Mouse (Mus musculus) stomach, postnatal 0 days (tissue): ENCODE measurements at regions not wholly inside any gene's neighbourhood (a gene's known extent, or its start where the extent isn't known, plus 50 kb on each side); places are given as distances from the start of the nearest gene placed in this dataset.

Experiments
- ATAC-seq: fragments of 200-750 bp; cut with Nextera tagmentation; 2 replicates; pipeline ENCODE4 v1.8.0; 2017; ENCODE audit not compliant: low FRiP score, low TSS enrichment
- DNase-seq: peaks from one replicate; pipeline ENCODE4 v3.0.0-alpha.2; 2016; ENCODE audit warnings: low spot score
- H3K27ac ChIP-seq: fragments of 300-500 bp; sonication (generic); replicated peaks from 2 replicates; pipeline ENCODE4 v1.5.1; 2014; ENCODE audit warnings: mild to moderate bottlenecking, control low read depth
- H3K27me3 ChIP-seq: fragments of 300-500 bp; sonication (generic); 2 replicates; pipeline ENCODE4 v1.6.1; 2014; ENCODE audit warnings: low read length; ENCODE audit not compliant: control insufficient read depth, insufficient read depth
- H3K36me3 ChIP-seq: fragments of 300-500 bp; sonication (generic); 2 replicates; pipeline ENCODE4 v1.6.1; 2014; ENCODE audit warnings: low read length, mixed read lengths; ENCODE audit not compliant: control insufficient read depth, insufficient read depth
- H3K4me1 ChIP-seq: fragments of 300-500 bp; sonication (generic); replicated peaks from 2 replicates; pipeline ENCODE4 v1.6.1; 2014; ENCODE audit warnings: antibody characterized with exemption; ENCODE audit not compliant: control insufficient read depth, insufficient read depth
- H3K4me2 ChIP-seq: fragments of 300-500 bp; sonication (generic); replicated peaks from 2 replicates; pipeline ENCODE4 v1.6.1; 2014; ENCODE audit warnings: low read depth, mild to moderate bottlenecking, control low read depth, moderate library complexity
- H3K4me3 ChIP-seq: fragments of 300-500 bp; sonication (generic); 2 replicates; pipeline ENCODE4 v1.5.1; 2014; ENCODE audit warnings: low read depth, low read length, control low read depth
- H3K9ac ChIP-seq: fragments of 300-500 bp; sonication (generic); 2 replicates; pipeline ENCODE4 v1.6.1; 2014; ENCODE audit warnings: mild to moderate bottlenecking, low read length, control low read depth, mixed read lengths
- H3K9me3 ChIP-seq: fragments of 300-500 bp; sonication (generic); 2 replicates; pipeline ENCODE4 v1.6.1; 2016; ENCODE audit warnings: low read length; ENCODE audit not compliant: control insufficient read depth
- CTCF ChIP-seq: IDR thresholded peaks from 2 replicates; pipeline ENCODE4 v1.5.1; 2016; ENCODE audit warnings: antibody characterized with exemption, low read depth, mild to moderate bottlenecking, moderate library complexity
- EP300 ChIP-seq: optimal IDR thresholded peaks from 2 replicates; pipeline ENCODE3; 2016; ENCODE audit warnings: antibody characterized with exemption
- WGBS: fragments of 180-500 bp; shearing (Covaris S2); extraction: QIAGEN DNeasy Blood & Tissue Kit; methylation state at CpG from one replicate; pipeline ENCODE4 v1.1.7; 2014; 5-methylcytosine and 5-hydroxymethylcytosine counted together

DNA sequence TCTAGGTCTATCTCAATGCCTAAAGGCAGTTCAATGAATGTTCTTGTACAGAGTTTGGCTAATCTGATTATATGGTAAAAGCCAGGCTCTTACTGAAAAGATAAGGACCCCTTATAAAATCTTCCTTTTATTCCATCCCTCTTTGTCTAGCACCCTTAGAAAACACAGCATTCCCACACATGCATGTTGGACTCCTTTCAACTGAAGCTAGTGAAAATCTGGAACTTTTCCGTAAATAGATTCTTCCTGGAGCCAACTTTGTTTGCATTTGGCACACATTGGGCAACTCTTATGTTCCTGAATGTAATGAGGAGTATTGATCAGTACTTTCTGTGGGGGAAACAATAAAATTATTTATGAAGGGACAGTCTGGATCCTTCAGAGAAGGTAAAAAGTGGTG is 307.1 kb upstream of the Cdh10 start:
- H3K4me1 ChIP-seq = no peaks in the 10 kb centered on the region
- 56% methylated on average over 1 of the region's 1 CpGs for WGBS
- no peaks in the 10 kb centered on the region for H3K36me3 ChIP-seq
- no peak overlapping the region for H3K4me2 ChIP-seq
- ATAC-seq = no peak
- no peaks in the 10 kb centered on the region for H3K9me3 ChIP-seq
- no peak overlapping the region for H3K27ac ChIP-seq
- no peak for DNase-seq
- no peak overlapping the region for H3K9ac ChIP-seq
- TF ChIP-seq CTCF = no peak
- H3K4me3 ChIP-seq = no peak overlapping the region
- H3K27me3 ChIP-seq = no peaks in the 10 kb centered on the region

GRCm38 (mm10) chr15:18517701-18518100 is 301.0 kb upstream of the Cdh10 start:
- Histone ChIP-seq H3K4me2 (no peak overlapping the region), H3K9ac (no peak overlapping the region), H3K4me1 (no peaks in the 10 kb centered on the region), H3K36me3 (no peaks in the 10 kb centered on the region), H3K27ac (no peak overlapping the region), H3K4me3 (no peak overlapping the region), H3K27me3 (no peaks in the 10 kb centered on the region), H3K9me3 (no peaks in the 10 kb centered on the region)
- TF ChIP-seq EP300 (no peak), CTCF (no peak)
- DNase-seq (no peak), ATAC-seq (no peak)
- WGBS = 38% methylated on average over 2 of the region's 2 CpGs

DNA sequence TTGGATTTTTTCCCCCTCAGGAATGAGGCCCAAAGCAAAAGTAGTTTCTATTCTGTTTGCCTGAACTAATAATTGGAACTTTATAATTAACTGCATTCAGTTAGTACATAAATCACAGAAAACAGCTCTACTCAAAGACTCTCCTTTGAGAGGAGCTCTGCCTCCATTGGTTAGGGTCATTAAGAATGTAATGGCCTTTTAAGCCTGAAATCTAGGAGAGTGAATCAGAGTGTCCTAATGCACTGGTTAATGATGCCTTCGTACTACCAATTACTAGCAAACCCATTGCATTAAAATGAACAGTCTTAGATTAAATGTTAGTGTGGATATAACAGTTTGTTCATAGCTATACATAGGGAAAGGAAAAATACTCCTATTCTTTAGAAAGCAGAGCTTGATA is 262.3 kb upstream of the Cdh10 start:
- no peaks in the 10 kb centered on the region for H3K27me3 ChIP-seq
- no peak overlapping the region for H3K4me2 ChIP-seq
- ATAC-seq (no peak), DNase-seq (no peak)
- no peaks in the 10 kb centered on the region for H3K4me1 ChIP-seq
- H3K27ac ChIP-seq = no peak overlapping the region
- H3K36me3 ChIP-seq = no peaks in the 10 kb centered on the region
- no peak for TF ChIP-seq EP300
- TF ChIP-seq CTCF = no peak
- H3K9me3 ChIP-seq = no peaks in the 10 kb centered on the region
- 67% methylated on average over 1 of the region's 1 CpGs for WGBS
- H3K4me3 ChIP-seq = no peak overlapping the region
- no peak overlapping the region for H3K9ac ChIP-seq
